In the genomic region with DNA sequence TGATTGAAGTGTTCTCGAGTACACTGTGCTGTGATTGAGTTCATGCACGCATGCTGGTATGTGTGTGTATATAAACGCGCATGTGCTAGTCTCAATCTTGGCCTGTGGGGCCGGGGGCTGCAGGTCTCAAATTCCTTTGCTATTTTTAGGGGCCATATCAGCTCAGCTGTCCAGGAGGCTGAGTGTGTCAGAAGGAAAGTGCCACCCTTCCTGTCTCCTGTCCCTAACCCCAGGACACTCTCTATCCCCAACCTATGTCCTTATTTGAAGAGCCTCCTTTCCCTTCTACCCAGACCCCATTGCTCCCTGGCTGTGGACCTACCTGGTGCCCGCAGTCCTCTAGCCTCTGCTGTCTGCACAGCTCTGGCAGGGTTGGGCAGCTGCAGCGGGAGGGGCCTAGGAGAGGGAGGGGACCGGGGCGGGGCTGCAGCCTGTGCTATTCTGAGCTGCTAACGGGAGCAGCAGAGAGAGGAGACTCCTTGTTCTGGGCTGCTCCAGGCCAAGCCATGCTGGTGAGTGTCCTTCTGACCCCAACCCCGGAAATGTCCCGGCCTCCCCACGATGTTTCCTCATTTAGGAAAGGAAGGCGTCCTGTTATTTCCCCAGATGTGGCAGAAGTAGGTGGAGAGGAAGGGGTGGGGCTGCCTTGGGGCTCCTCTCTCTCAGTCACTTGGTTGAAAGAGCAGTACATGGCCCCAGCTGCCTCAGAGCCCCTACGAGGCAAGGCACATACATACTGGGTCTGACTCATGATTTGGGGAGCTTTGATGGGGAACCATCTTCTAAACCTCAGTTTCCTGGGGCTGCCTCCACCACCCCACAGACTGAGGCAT, we compare ENCODE assay signal across 8 mouse cellular contexts. TPM values are rescaled to one million over a fixed set of nuclear protein-coding genes. Genes with fewer than 3 reads are reported as not detected.
DNase-seq lines count a peak whose midpoint lies in the region; ATAC-seq and TF ChIP-seq lines count a peak whose summit lies in the region.
"Had no signal": no experiment of that assay in that cellular context is flagged by ENCODE, and none has a peak within 500 bp of the region (broad histone marks: within the 10 kb centered on the region; RNA-seq: fewer than 3 reads in every experiment).

No protein-coding gene starts in this region.

- H3K27ac ChIP-seq in MEL (ENCODE audit: control insufficient read depth, low read depth, low read length) = no peak overlapping the region
- no peak overlapping the region for H3K27ac ChIP-seq in hindbrain, postnatal 0 days
- peak overlapping the region; percentile 20 for H3K27ac ChIP-seq in liver, embryonic 11.5 days (ENCODE audit: low read depth, low read length)

- TF ChIP-seq RAD21 in MEL (IDR thresholded peaks at IDR 0.05; ENCODE audit: low read depth, low read length) = no peak

- no peaks in the 10 kb centered on the region; a peak in 1 of 4 replicates for H3K36me3 ChIP-seq in MEL (ENCODE audit: control insufficient read depth in 1 of 2, insufficient read depth in 2 of 2, low read length in 2 of 2)
- no peaks in the 10 kb centered on the region for H3K36me3 ChIP-seq in hindbrain, postnatal 0 days (ENCODE audit: insufficient read depth, low read length)
- H3K36me3 ChIP-seq in liver, embryonic 11.5 days (ENCODE audit: control insufficient read depth, insufficient read depth, low read length) = no peaks in the 10 kb centered on the region
- H3K36me3 ChIP-seq in myocyte (ENCODE audit: control insufficient read depth, insufficient read depth) = no peaks in the 10 kb centered on the region

- H3K9me3 ChIP-seq in MEL (replicated peaks; ENCODE audit: insufficient read depth, low read length) = no peaks in the 10 kb centered on the region
- no peaks in the 10 kb centered on the region for H3K9me3 ChIP-seq in hindbrain, postnatal 0 days (ENCODE audit: low read length)
- H3K9me3 ChIP-seq in liver, embryonic 11.5 days (ENCODE audit: control insufficient read depth, low read length) = no peaks in the 10 kb centered on the region

- peak overlapping the region; percentile 40 for H3K9ac ChIP-seq in MEL (ENCODE audit: control insufficient read depth, low read depth, low read length, poor library complexity, severe bottlenecking)
- no peak overlapping the region; the same call in 1 of the 2 replicates for H3K9ac ChIP-seq in hindbrain, postnatal 0 days (replicated peaks; ENCODE audit: low read length)
- H3K9ac ChIP-seq in liver, embryonic 11.5 days (ENCODE audit: low read depth, low read length) = peak overlapping the region; percentile 46

- TF ChIP-seq POLR2A in MEL (IDR thresholded peaks at IDR 0.05; ENCODE audit: control insufficient read depth in 1 of 2, insufficient read depth in 1 of 2, low read depth in 1 of 2, low read length in 2 of 2, poor library complexity in 1 of 2) (no peak), myocyte (IDR thresholded peaks at IDR 0.05; ENCODE audit: insufficient read length, low read depth) (peak; percentile 89)

- 0 out of 2 replicates have a peak overlapping the region, but pooled peaks have one; percentile 18 for H3K4me2 ChIP-seq in hindbrain, postnatal 0 days (ENCODE audit: low read depth, low read length)
- H3K4me2 ChIP-seq in liver, embryonic 11.5 days = peak overlapping the region; percentile 62
- peak overlapping the region; percentile 91 for H3K4me2 ChIP-seq in myocyte (ENCODE audit: low read depth)

- no peaks in the 10 kb centered on the region for H3K79me2 ChIP-seq in MEL (ENCODE audit: control insufficient read depth, insufficient read depth, low read length, poor library complexity)
- H3K79me2 ChIP-seq in myocyte (ENCODE audit: control insufficient read depth, insufficient read depth) = peaks cover 45% of the 10 kb centered on the region

- peak overlapping the region; percentile 9 for H3ac ChIP-seq in myocyte (ENCODE audit: control insufficient read depth, insufficient read length)

- DNase-seq in MEL (ENCODE audit: low read depth, low spot score) = peak; percentile 65
- DNase-seq in adrenal gland, postnatal 4 days (ENCODE audit: low spot score in 2 of 2) = peak; percentile 43 to 48
- peak; percentile 93 for DNase-seq in gastrocnemius, postnatal 25 days
- DNase-seq in hindbrain, postnatal 0 days (ENCODE audit: low spot score) = no peak
- DNase-seq in liver, embryonic 11.5 days (ENCODE audit: low spot score) = peak; percentile 80
- DNase-seq in thymus, postnatal 0 days (ENCODE audit: low spot score) = peak; percentile 93

- TF ChIP-seq CTCF in MEL (IDR thresholded peaks at IDR 0.05 in 2 of 3, conservative IDR thresholded peaks at IDR 0.05 in 1 of 3; ENCODE audit: control insufficient read depth in 1 of 3, insufficient read depth in 1 of 3, low read depth in 2 of 3, low read length in 3 of 3, poor library complexity in 1 of 3, severe bottlenecking in 1 of 3) = no peak
- TF ChIP-seq CTCF in hindbrain, postnatal 0 days (IDR thresholded peaks at IDR 0.05; ENCODE audit: low read depth) = no peak

- H3K4me3 ChIP-seq in MEL (ENCODE audit: control insufficient read depth in 1 of 2, insufficient read depth in 1 of 2, low read depth in 2 of 2, low read length in 2 of 2) (peak overlapping the region; percentile 40 to 51), myocyte (peak overlapping the region; percentile 47)
- H3K4me3 ChIP-seq in hindbrain, postnatal 0 days (ENCODE audit: low read length) = no peak overlapping the region
- peak overlapping the region; percentile 23 for H3K4me3 ChIP-seq in liver, embryonic 11.5 days (ENCODE audit: low read depth, low read length)

- H3K4me1 ChIP-seq in MEL (ENCODE audit: control insufficient read depth in 1 of 2, insufficient read depth in 2 of 2, low read length in 2 of 2) = peaks cover 0 to 5% of the 10 kb centered on the region in 2 experiments; a peak in 2 of 4 replicates
- H3K4me1 ChIP-seq in hindbrain, postnatal 0 days (ENCODE audit: insufficient read depth, low read length) = peaks cover 6% of the 10 kb centered on the region; the same call in 1 of the 2 replicates
- peaks cover 28% of the 10 kb centered on the region for H3K4me1 ChIP-seq in liver, embryonic 11.5 days (replicated peaks; ENCODE audit: control insufficient read depth, insufficient read depth, low read length)

- H3K27me3 ChIP-seq in MEL (ENCODE audit: control insufficient read depth in 1 of 2, insufficient read depth in 2 of 2, low read length in 2 of 2) (no peaks in the 10 kb centered on the region), myocyte (ENCODE audit: control insufficient read depth, insufficient read depth, insufficient read length) (no peaks in the 10 kb centered on the region)
- no peaks in the 10 kb centered on the region for H3K27me3 ChIP-seq in hindbrain, postnatal 0 days (ENCODE audit: insufficient read depth, low read length)
- no peaks in the 10 kb centered on the region for H3K27me3 ChIP-seq in liver, embryonic 11.5 days (replicated peaks; ENCODE audit: control insufficient read depth, insufficient read depth, low read length)

- ATAC-seq in hindbrain, postnatal 0 days = peak; percentile 62; the same call in 1 of the 2 replicates
- peak; percentile 90 for ATAC-seq in liver, embryonic 11.5 days (replicated peaks; ENCODE audit: low FRiP score)

- whole genome bisulfite sequencing in hindbrain, postnatal 0 days = 37% methylated on average over 14 of the region's 15 CpGs
- WGBS in liver, embryonic 11.5 days = 16% methylated on average over 15 of the region's 15 CpGs

- no peak for TF ChIP-seq EP300 in MEL (IDR thresholded peaks at IDR 0.05; ENCODE audit: low read depth in 1 of 2, low read length in 2 of 2)

TF ChIP-seq in MEL, 35 proteins besides CTCF, POLR2A, EP300 and RAD21:
- TF ChIP-seq ETS1 (IDR thresholded peaks at IDR 0.05; ENCODE audit: low read depth, low read length) = no peak
- TF ChIP-seq MAZ (IDR thresholded peaks at IDR 0.05; ENCODE audit: low read depth, low read length) = peak; percentile 60; the same call in 1 of the 2 replicates
TF ChIP-seq in MEL: peak in this region for 1.

TF ChIP-seq in myocyte, 11 proteins besides CTCF, POLR2A, EP300 and RAD21:
- TF ChIP-seq USF1 (IDR thresholded peaks at IDR 0.05; ENCODE audit: low read depth) (no peak), TCF12 (IDR thresholded peaks at IDR 0.05; ENCODE audit: insufficient read depth, poor library complexity, severe bottlenecking) (peak; percentile 39), MYOD1 (IDR thresholded peaks at IDR 0.05; ENCODE audit: control insufficient read depth in 1 of 3, insufficient read length in 2 of 3, low read depth in 2 of 3) (peak; percentile 3 to 67 (median 48)), SRF (IDR thresholded peaks at IDR 0.05; ENCODE audit: control insufficient read depth, insufficient read length, low read depth) (no peak), MYOG (IDR thresholded peaks at IDR 0.05; ENCODE audit: control insufficient read depth in 1 of 3, insufficient read depth in 1 of 3, insufficient read length in 2 of 3, low read depth in 2 of 3) (peak in 1 of 3 experiments; percentile 67), POLR2AphosphoS2 (IDR thresholded peaks at IDR 0.05; ENCODE audit: insufficient read length, low read depth) (peak; percentile 95), TCF3 (IDR thresholded peaks at IDR 0.05; ENCODE audit: insufficient read length, low read depth) (no peak), MAX (IDR thresholded peaks at IDR 0.05; ENCODE audit: low read depth) (no peak), REST (IDR thresholded peaks at IDR 0.05; ENCODE audit: insufficient read depth, insufficient read length) (no peak), E2F4 (IDR thresholded peaks at IDR 0.05; ENCODE audit: insufficient read depth) (no peak)

RNA-seq across cellular contexts. Expression of a gene that starts 13.5 kb away (rescaled TPM):
- total RNA-seq in MEL (2012; rRNA removed) = 0.16 and 0.35 TPM in 2 replicates
- polyA plus RNA-seq in MEL (2012; ENCODE audit: insufficient read depth in 1 of 2, insufficient read length in 2 of 2, low read depth in 1 of 2, low replicate concordance in 2 of 2, missing spikeins in 1 of 2) (under 1 TPM in 1 of 2 experiments, not detected in 1; 0.19 TPM), myocyte (2012; fragmentation: generic; extraction: Trizol) (0.07 TPM)
- total RNA-seq in adrenal gland, postnatal 4 days (2021) = not detected
- total RNA-seq in gastrocnemius, postnatal 25 days (2021) = not detected
- total RNA-seq in hindbrain, postnatal 0 days (2014; rRNA removed) = not detected in 2 replicates
- 0.69 and 0.91 TPM in 2 replicates for polyA plus RNA-seq in hindbrain, postnatal 0 days (2015; fragmentation: Nextera tagmentation; extraction: Ambion mirVana)
- polyA plus RNA-seq in liver, embryonic 11.5 days (2014; fragmentation: Nextera tagmentation; extraction: Ambion mirVana) = 1.5 and 2.0 TPM in 2 replicates
- 0.39 and 1.1 TPM in 2 replicates for polyA plus RNA-seq in thymus, postnatal 0 days (2015; fragmentation: Nextera tagmentation; extraction: Ambion mirVana)
- total RNA-seq: layer of hippocampus, adult 18-20 months had no signal

RNA-seq across cellular contexts. Expression of a gene that starts 38.0 kb away (rescaled TPM):
- total RNA-seq in MEL (2012; rRNA removed) = 10.8 and 13.1 TPM in 2 replicates
- polyA plus RNA-seq in MEL (2012; ENCODE audit: insufficient read depth in 1 of 2, insufficient read length in 2 of 2, low read depth in 1 of 2, low replicate concordance in 2 of 2, missing spikeins in 1 of 2) (10 to 100 TPM in 1 of 2 experiments, not detected in 1; 18.0 TPM), myocyte (2012; fragmentation: generic; extraction: Trizol) (169 TPM)
- 10 to 100 TPM; 90.0 to 90.8 TPM for total RNA-seq in adrenal gland, postnatal 4 days (2021)
- total RNA-seq in gastrocnemius, postnatal 25 days (2021) = 100 to 1,000 TPM; 329 to 377 TPM
- 64.6 and 68.8 TPM in 2 replicates for total RNA-seq in hindbrain, postnatal 0 days (2014; rRNA removed)
- 28.2 and 29.8 TPM in 2 replicates for polyA plus RNA-seq in hindbrain, postnatal 0 days (2015; fragmentation: Nextera tagmentation; extraction: Ambion mirVana)
- 37.1 and 38.3 TPM in 2 replicates for polyA plus RNA-seq in liver, embryonic 11.5 days (2014; fragmentation: Nextera tagmentation; extraction: Ambion mirVana)
- 25.5 and 27.5 TPM in 2 replicates for polyA plus RNA-seq in thymus, postnatal 0 days (2015; fragmentation: Nextera tagmentation; extraction: Ambion mirVana)

Comparison
In these comparisons a context has a peak if more than half of its experiments do, and no peak if none do; other contexts are left out.
1. H3K4me2 ChIP-seq: peak in every context shown above with its lines; median percentile 91 in myocyte; 62 in liver, embryonic 11.5 days; 18 in hindbrain, postnatal 0 days.